Mouse (Mus musculus): Measurements from ENCODE around the gene Sox6. TPM values are rescaled to one million over a fixed set of nuclear protein-coding genes. Genes with fewer than 3 reads are reported as not detected.

The Sox6 gene
- polyA plus RNA-seq, 1 experiment = 2.9 TPM

DNA sequence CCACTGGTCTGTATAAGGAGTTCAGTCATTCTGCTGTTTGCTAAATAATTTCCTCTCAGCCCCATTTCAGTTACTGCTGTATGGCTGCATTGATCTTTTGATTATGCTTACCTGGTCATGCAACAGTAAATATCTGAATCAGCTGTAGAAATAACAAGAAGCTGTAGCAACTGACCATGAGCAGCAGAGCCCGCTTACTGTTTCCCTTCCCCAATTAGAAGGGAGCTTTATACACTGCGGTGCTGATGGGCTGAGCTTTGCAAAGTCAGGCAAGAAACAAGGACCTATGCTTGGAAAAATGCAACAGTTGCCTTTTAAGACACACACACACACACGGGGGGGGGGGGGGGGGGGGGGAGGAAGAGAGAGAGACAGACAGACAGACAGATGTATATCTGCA lies 502.1 kb downstream of the Sox6 start:
- TF ChIP-seq CTCF (IDR thresholded peaks at IDR 0.05; ENCODE audit: borderline replicate concordance, insufficient read depth, low read length) = no peak
- TF ChIP-seq POLR2A (IDR thresholded peaks at IDR 0.05; ENCODE audit: low read depth, low read length) = no peak
- H3K4me3 ChIP-seq (ENCODE audit: insufficient read depth, low read length) = no peak overlapping the region

DNA sequence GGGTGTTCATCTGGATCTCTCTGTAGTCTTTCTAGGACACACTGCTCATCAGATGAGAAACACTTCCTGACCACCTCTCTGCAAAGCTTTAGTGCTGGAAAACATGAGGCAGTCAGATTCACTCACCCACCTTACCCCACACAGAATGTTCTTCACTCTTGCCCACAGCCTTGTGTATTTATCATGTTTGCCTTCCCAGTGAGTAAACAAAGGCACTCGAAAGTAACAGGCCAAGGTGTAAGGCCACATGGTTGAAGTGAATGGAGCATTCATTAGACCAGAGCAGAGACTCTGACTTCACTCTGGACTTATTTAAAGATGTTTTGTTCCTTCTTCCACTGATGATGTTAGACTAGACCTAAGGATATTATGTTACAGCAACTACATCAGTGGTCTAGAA lies 506.7 kb downstream of the Sox6 start:
- H3K27ac ChIP-seq (ENCODE audit: insufficient read depth, low read length) = no peak overlapping the region
- no peaks in the 10 kb centered on the region for H3K4me1 ChIP-seq (ENCODE audit: control insufficient read depth, insufficient read depth, low read length)
- no peak overlapping the region for H3K4me3 ChIP-seq (ENCODE audit: insufficient read depth, low read length)
- TF ChIP-seq POLR2A (IDR thresholded peaks at IDR 0.05; ENCODE audit: low read depth, low read length) = no peak

More for the DNA sequence above, 502.1 kb downstream of the Sox6 start:
- Histone ChIP-seq H3K27ac (ENCODE audit: insufficient read depth, low read length) (no peak overlapping the region), H3K4me1 (ENCODE audit: control insufficient read depth, insufficient read depth, low read length) (no peaks in the 10 kb centered on the region)

DNA sequence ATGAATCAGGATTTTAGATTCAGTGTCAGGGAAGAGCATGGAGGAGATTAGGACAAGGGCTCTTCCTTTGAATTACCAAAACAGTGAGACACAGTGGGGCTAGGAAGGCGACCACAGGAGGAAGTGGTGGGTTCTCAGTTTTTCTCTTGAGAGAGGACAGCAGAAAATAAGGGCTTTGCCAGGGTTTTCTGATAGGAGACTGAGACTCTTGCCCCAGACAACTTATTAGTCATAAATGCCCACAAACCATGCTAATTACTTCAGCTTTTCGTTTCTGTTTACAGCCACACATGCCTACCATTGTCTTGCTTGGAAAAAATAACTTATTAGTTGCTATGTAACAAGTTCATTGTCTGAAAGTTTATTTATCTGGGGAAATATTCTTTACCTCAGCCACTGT lies 507.4 kb downstream of the Sox6 start:
- Histone ChIP-seq H3K4me3 (ENCODE audit: insufficient read depth, low read length) (no peak overlapping the region), H3K27ac (ENCODE audit: insufficient read depth, low read length) (no peak overlapping the region), H3K4me1 (ENCODE audit: control insufficient read depth, insufficient read depth, low read length) (no peaks in the 10 kb centered on the region)
- TF ChIP-seq POLR2A (IDR thresholded peaks at IDR 0.05; ENCODE audit: low read depth, low read length) (no peak), CTCF (IDR thresholded peaks at IDR 0.05; ENCODE audit: borderline replicate concordance, insufficient read depth, low read length) (no peak)

DNA sequence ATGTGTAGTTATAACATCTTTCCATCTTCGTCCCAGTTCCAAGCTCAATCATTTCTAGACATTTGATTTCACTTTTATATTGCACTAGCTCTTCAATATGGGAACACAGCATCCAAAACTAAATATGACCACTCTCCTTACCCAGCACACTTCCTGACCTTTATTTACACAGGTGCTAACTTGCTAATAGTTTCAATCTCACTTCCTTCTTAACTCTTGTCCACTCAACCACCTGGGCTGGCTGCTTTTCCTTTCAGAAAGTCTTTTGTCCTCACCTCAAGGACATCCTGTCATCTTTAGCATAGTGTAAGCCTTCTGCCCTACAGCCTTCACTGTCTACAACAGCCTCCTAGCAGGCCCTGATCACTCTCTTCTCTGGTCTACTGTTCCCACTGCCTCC lies 520.9 kb downstream of the Sox6 start:
- Histone ChIP-seq H3K4me1 (ENCODE audit: control insufficient read depth, insufficient read depth, low read length) (no peaks in the 10 kb centered on the region), H3K4me3 (ENCODE audit: insufficient read depth, low read length) (no peak overlapping the region), H3K27ac (ENCODE audit: insufficient read depth, low read length) (no peak overlapping the region)
- TF ChIP-seq POLR2A (IDR thresholded peaks at IDR 0.05; ENCODE audit: low read depth, low read length) (no peak), CTCF (IDR thresholded peaks at IDR 0.05; ENCODE audit: borderline replicate concordance, insufficient read depth, low read length) (no peak)

DNA sequence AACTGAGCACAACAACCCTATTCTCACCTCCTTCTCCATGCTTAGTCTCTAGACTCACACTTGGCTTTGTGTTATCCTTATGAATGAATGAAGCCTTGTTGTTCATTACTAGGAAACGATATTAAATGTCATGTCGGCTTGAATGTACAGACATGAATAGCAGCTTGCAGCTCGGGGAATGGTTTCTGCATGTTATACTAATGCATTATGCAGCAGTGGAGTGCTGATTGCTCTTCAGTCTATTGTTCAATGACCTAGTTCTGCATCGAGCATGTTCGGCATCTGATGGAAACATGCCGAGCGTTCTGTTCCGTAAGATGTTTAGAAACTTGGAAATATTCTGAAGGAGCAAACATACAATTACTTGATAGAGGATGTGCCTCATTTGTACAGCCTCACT lies 524.9 kb downstream of the Sox6 start:
- TF ChIP-seq CTCF (IDR thresholded peaks at IDR 0.05; ENCODE audit: borderline replicate concordance, insufficient read depth, low read length) = no peak
- no peak for TF ChIP-seq POLR2A (IDR thresholded peaks at IDR 0.05; ENCODE audit: low read depth, low read length)
- Histone ChIP-seq H3K4me1 (ENCODE audit: control insufficient read depth, insufficient read depth, low read length) (no peaks in the 10 kb centered on the region), H3K4me3 (ENCODE audit: insufficient read depth, low read length) (no peak overlapping the region), H3K27ac (ENCODE audit: insufficient read depth, low read length) (no peak overlapping the region)

DNA sequence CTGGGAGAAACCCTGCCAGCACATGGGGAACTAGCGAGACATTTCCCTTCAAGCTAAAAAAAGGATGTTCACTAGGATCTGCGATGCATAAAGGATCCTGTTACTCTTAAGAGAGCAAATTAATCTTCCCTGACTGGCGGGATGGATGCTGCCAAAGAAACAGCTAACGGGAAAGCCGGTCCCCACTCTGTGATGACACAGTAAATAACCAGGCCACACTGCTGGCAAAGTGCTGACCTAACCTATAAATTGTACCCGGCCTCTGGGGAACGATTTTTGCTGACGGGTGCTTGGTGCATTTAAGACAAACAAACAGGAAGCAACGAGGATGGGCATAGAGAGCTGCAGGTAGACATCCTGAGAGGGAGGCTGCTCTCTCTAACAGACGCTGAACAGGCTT lies 526.8 kb downstream of the Sox6 start:
- H3K27ac ChIP-seq (ENCODE audit: insufficient read depth, low read length) = no peak overlapping the region
- no peaks in the 10 kb centered on the region for H3K4me1 ChIP-seq (ENCODE audit: control insufficient read depth, insufficient read depth, low read length)
- TF ChIP-seq CTCF (IDR thresholded peaks at IDR 0.05; ENCODE audit: borderline replicate concordance, insufficient read depth, low read length) (no peak), POLR2A (IDR thresholded peaks at IDR 0.05; ENCODE audit: low read depth, low read length) (no peak)
- H3K4me3 ChIP-seq (ENCODE audit: insufficient read depth, low read length) = no peak overlapping the region

DNA sequence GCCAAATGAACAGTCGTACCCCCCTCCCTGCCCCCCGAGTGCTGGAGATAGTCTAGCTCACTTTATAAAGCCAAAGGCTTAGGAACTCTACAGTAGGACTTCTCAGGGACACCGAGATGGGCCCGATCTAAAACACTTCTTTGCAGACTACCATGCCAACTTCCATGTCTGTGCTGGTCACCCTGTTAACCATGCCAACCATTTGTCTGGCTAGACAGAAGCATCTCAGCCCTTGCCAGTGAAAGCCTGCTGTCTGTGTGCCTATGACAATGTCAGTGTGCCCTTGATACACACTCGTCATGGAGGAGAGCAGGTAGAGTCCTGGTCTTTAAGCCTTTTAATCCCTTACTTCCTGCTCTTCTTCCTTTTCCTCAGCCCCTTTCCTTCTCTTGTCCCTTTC lies 527.5 kb downstream of the Sox6 start:
- H3K27ac ChIP-seq (ENCODE audit: insufficient read depth, low read length) = no peak overlapping the region
- TF ChIP-seq POLR2A (IDR thresholded peaks at IDR 0.05; ENCODE audit: low read depth, low read length) = no peak
- TF ChIP-seq CTCF (IDR thresholded peaks at IDR 0.05; ENCODE audit: borderline replicate concordance, insufficient read depth, low read length) = no peak
- H3K4me3 ChIP-seq (ENCODE audit: insufficient read depth, low read length) = no peak overlapping the region
- H3K4me1 ChIP-seq (ENCODE audit: control insufficient read depth, insufficient read depth, low read length) = no peaks in the 10 kb centered on the region

DNA sequence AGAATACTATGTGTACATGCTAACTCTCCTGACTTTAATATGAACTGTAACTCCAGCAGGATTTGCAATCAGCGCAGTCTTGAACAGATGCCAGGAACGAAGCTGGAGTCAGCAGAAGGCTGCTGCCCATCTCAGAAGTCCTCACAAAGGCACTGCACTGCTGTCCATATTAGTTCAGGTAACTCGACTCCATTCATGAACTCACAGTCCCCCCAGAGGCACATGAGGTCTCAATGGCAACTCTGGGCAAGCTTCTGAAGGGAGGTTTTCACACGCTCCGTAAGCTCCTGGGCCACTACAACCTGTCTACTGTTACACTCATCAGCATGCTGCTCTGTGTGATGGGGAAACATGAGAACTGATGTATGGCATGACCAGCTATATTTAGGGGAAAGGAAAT lies 528.6 kb downstream of the Sox6 start:
- no peak overlapping the region for H3K4me3 ChIP-seq (ENCODE audit: insufficient read depth, low read length)

DNA sequence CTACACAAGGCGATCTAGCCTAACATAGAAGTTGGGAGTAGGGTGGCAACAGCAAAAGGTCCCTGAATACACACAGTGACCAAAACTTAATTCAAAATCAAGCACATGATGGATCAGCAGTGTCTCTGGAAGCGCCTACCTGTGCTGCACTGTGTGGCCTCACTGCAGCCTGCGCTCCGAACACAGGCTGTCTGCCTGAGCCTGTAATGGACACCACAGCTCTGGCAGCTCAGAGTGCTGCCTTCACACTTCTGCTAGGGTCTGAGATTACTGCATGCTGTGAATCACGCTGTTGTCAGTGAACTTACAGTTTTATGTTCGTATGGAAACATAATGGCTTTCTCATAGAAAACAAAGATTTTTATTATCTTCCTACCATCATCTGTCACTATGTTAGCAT lies 532.2 kb downstream of the Sox6 start:
- Histone ChIP-seq H3K27ac (ENCODE audit: insufficient read depth, low read length) (no peak overlapping the region), H3K4me3 (ENCODE audit: insufficient read depth, low read length) (no peak overlapping the region), H3K4me1 (ENCODE audit: control insufficient read depth, insufficient read depth, low read length) (no peaks in the 10 kb centered on the region)
- no peak for TF ChIP-seq POLR2A (IDR thresholded peaks at IDR 0.05; ENCODE audit: low read depth, low read length)
- TF ChIP-seq CTCF (IDR thresholded peaks at IDR 0.05; ENCODE audit: borderline replicate concordance, insufficient read depth, low read length) = no peak

More for the DNA sequence above, 528.6 kb downstream of the Sox6 start:
- H3K27ac ChIP-seq (ENCODE audit: insufficient read depth, low read length) = no peak overlapping the region
- H3K4me1 ChIP-seq (ENCODE audit: control insufficient read depth, insufficient read depth, low read length) = no peaks in the 10 kb centered on the region
- TF ChIP-seq POLR2A (IDR thresholded peaks at IDR 0.05; ENCODE audit: low read depth, low read length) (no peak), CTCF (IDR thresholded peaks at IDR 0.05; ENCODE audit: borderline replicate concordance, insufficient read depth, low read length) (no peak)

DNA sequence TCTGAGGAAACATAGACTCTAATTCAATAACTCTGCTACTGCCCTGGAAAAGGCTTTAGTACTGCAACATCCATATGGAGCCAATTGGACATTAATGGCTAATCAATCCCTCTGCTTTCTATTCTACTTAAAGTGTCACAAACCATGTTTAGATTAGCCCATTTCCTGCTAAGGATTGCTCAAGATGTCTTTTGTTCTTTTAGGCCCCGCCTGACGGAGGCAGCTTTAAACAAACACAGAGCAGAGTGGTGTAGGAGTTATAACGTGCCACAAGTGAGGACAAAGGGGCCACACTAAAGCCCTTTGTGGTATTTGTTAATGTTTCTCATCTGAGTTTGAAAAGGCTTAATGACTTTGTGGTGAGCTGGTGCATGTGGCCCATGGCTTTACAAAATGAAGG lies 537.1 kb downstream of the Sox6 start:
- H3K4me1 ChIP-seq (ENCODE audit: control insufficient read depth, insufficient read depth, low read length) = no peaks in the 10 kb centered on the region
- no peak overlapping the region for H3K4me3 ChIP-seq (ENCODE audit: insufficient read depth, low read length)
- no peak overlapping the region for H3K27ac ChIP-seq (ENCODE audit: insufficient read depth, low read length)
- no peak for TF ChIP-seq POLR2A (IDR thresholded peaks at IDR 0.05; ENCODE audit: low read depth, low read length)

DNA sequence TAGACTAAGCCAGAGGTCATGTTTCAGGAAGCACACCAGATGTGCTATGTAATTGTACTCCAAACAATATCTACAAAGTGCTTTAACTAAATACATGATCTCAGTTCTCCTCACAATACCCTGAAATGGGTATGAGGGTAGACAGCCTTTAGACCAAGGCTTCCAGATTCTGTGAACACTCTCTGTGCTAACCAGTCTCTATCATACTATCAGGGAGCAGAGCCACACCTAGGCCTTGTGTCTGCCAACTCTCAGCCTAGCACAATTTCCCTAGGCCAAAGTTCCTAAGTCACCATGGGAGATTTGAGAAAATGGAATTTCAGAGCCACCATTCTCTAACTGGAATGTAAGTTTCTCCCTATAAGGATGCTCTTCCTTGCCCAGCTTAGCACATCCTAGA lies 537.8 kb downstream of the Sox6 start:
- Histone ChIP-seq H3K27ac (ENCODE audit: insufficient read depth, low read length) (no peak overlapping the region), H3K4me1 (ENCODE audit: control insufficient read depth, insufficient read depth, low read length) (no peaks in the 10 kb centered on the region), H3K4me3 (ENCODE audit: insufficient read depth, low read length) (no peak overlapping the region)
- TF ChIP-seq CTCF (IDR thresholded peaks at IDR 0.05; ENCODE audit: borderline replicate concordance, insufficient read depth, low read length) (no peak), POLR2A (IDR thresholded peaks at IDR 0.05; ENCODE audit: low read depth, low read length) (no peak)

All from embryonic fibroblast, embryonic 13.5 days (primary cell).